Mouse (Mus musculus) cerebellum, adult 9-11 months (tissue): Measurements from ENCODE around the gene Myo10.
A peak's percentile ranks its signal among the peaks of the same experiment; 100 is the strongest.

Source experiments
- DNase-seq: peaks from one replicate; pipeline ENCODE4 v3.0.0; 2022

The Myo10 gene

DNA sequence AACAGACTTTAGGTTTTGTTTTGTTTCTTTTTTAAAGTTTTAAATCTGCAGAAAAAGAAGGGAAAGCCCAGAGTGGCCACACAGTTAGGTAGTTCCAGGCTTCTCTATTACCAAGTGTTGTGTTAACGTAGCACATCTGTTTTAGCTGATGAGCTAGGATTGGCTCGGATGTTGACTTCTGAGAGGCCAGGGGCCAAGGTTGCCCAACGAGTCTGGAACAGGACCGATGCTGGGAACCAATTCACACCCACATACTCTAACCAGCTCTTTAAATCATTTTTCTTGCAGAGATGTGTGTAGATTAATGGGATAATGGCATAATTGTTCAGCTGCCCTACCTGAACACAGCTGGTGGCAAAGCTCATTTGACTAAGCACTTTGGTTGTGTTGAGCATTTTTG, 1.8 kb upstream of the Myo10 start:
- no peak for DNase-seq

DNA sequence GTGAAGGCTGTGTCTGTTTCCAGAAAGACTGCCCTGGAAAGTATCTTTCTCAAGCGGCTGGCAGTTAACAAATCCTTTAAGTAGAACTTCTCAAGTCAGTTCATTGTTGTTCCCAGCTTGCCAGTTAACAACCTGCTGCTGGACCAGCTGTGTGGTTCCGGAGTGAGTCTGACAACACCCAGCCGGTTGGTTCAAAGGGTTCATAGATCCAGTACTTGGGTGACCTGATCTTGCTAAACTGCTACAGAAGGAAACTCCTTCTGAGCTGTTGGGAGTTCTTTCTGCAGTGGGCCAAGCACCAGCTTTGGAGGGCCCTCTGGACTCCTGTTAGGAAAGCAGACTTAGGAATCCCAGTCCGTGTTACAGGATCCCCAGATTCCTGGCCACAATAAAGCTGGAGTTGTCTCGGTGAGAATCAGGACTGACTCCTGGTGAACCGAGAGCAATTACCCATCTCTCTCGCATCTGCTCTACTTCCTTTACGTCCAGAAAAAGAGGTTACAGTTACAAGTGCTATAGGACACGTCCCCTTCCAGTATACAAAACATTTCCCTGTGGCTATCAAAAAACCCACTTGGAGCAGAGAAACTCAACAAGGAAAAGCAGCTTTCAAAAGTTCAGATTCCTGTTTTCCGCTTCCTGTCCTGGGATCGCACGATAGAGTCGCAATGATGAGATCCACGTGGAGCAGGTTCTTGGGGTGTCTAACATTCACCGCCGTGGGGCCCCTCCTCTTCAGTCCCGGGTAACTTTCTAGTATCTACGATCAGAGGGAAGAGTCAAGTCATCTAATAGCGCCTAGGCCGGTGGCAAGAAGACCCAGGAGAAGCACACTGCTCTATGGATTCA, 750 bp upstream of the Myo10 start:
- DNase-seq = no peak

DNA sequence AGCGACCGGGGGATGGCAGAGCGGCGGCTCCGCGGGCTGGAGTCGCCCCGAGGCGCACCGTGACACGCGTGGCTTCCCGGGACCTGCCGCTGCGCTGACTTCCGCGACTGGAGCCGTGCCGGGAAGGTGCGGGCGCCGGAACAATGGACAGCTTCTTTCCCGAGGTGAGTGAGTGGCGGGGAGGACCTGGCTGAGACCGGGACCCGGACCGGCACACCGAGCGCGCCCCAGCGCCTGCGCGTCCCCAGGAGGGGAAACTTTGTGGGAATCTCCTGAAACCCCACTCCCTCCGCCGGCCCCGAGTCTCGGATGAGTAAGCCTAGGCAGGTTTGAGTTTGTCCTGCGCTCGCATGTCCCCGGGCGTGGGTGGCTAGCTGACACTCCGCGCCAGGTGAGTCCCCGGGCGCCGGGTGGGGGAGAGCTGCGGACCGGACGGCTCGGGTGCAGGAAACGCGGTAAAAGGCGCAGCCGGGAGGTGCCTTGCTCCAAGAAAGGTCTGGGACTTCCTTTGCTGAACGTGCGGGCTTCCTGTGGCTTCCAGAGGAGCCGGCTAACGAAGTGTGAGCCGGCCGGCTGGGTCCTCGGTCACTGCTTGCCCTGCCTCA, 644 bp downstream of the Myo10 start:
- peak; percentile 39 for DNase-seq

DNA sequence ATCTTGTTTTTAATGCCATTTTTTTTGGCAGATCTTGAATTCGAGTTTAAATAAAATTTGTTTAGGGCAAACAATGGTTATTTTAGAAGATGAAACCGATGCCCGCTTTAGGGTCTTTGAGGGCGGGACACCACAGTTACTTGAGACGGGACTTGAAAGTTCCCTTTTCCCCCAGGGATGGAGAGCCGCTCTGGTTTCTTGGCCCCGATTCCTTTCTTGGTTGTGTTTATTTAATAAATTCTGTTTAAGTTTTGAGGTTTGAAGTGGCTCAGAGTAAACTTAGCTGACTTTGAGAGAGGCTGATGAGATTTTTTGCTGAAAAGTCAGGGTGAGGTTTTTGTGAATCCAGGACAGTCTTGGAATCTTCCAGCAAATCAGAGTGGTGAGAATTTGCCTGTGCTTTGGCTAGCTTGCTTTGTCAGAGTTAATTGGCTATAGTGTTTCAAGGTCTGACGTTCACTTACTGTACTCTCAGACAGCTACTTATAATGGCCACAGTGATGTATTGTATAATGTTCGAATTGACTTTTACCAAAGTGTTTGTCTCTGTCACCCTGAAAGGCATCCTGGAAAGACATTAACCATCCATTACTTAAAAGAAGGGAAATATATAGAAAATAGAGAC, 1.3 kb downstream of the Myo10 start:
- no peak for DNase-seq

DNA sequence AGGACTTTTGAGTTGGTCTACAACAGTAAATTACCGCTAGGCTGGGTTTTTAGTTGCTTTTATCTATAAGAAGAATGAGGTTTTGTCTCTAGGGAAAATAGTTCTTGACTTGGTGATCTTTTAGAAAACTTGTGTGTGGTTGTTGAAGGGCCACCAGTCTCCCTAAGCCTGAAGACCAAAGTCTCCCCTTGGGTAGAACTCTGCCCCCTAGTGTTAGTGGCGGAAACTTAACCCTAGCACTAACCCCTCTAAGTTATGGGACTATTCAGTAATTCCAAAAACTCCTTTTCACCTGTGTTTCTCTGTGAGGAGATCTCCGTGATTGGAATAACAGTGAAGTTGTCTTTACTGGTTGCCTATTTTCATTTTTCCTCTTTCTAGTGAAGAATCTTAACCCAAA, 1.9 kb downstream of the Myo10 start:
- DNase-seq = no peak

DNA sequence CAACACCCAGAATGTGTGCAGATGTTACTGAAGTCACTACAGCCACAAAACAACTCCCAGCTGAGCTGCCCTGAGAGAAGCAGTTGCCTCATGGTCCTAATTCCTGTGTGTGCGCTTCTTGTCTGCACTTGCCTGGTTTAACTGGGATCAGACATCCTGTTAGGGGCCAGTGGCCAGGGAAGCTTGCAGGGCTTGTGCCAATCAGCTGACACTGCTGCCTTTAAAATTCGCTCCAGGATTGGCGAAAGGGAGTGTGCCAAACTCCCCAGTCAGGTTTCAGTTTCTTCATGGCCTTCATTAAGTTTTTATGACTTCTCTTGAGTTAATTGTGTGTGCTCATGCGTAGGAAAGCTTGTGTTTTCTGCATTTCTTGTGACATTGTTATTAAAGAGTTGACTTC, 3.1 kb downstream of the Myo10 start:
- DNase-seq = no peak

DNA sequence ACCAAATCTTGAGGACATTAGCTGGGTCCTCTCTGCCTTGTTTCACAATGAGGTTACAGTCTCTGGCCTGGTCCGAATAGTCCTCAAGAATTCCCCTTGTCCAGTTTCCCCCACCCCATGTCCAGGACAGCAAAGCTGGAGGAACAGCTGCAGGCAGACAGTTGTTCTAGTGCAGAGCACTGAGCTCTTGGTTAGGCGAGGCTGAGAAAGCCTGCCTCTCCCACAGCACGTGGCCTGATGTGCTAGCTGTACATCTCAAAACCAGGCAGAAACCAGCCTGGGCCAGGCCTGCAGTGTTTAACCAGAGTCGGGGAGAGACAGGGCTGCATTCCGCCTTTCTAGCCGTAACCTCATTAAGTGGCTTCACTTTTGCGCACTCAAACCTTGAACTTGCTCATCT, 4.7 kb downstream of the Myo10 start:
- DNase-seq = no peak

DNA sequence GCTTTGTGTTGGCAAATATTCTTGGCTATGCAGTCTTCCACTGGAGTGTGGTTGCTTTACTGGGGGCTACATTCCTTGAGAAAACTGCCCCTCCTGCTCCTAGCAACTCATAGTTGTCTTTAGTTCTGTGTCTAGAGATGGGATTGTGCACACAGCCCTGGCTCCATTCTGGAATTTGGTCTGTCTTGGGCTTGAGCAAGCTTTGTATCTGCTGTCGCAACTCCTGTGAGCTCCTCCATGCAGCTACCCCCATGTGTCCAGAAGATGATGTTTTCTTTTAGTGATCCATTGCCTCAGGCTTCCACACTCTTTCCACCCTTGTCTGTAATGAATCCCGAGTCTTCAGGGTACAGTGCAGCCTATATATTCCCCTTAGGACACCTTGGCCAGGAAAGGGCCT, 5.9 kb downstream of the Myo10 start:
- DNase-seq = no peak

DNA sequence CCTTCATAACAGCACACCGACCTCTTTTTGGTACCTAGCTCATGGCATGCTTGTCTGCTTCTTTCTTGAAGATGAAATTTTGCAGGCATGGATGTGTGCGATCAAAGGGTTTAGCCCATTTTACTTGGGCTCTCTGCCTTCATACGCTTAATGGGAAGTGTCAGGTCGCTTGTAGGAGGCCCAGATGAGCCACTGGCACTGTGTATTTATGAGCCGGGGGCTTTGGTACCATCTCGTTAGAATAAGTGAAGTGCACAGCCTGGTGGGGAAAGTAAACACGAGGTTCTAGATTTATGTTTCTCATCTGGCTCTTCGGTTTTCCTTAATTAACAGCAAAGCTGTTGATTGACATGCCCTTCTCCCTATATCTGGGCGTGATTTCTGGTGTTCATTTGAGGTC, 8.4 kb downstream of the Myo10 start:
- no peak for DNase-seq

DNA sequence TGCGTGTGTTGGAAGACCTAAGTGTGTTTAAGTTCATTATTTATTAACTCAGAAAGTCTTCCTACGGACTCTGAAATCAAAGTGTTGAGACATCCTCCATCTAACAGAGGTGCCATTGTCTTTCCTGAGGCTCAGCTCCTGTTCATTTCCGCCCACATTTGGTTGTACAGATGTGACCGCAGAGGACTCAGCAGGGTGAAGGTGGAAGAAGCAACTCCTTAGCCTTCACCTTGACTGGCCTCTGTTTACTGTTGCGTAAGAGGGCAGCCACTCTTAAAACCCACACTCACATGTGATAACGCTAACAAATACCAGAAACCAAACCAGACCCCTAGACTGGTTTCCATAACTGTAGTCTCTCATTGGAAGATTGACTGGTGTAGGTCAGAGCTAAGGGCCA, 9.0 kb downstream of the Myo10 start:
- DNase-seq = no peak

DNA sequence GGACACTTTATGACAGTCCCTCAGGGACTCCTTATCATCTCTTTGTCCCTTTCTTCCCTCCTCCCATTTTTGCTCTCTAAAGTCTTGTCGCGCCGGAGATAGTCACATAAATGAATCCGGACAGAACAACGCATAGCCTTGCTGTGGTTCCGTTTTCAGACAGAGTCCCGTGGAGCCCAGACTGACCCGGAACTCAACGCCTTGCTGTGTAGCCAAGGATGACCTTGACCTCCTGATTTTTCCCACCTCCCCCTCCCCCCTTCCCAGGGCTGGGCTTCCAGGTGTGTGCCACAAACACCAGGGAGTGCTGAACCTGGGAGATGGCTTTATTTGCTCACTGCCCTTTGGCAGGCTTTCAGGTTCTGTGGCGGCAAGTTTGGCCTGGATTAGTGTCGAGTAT, 10.6 kb downstream of the Myo10 start:
- no peak for DNase-seq

DNA sequence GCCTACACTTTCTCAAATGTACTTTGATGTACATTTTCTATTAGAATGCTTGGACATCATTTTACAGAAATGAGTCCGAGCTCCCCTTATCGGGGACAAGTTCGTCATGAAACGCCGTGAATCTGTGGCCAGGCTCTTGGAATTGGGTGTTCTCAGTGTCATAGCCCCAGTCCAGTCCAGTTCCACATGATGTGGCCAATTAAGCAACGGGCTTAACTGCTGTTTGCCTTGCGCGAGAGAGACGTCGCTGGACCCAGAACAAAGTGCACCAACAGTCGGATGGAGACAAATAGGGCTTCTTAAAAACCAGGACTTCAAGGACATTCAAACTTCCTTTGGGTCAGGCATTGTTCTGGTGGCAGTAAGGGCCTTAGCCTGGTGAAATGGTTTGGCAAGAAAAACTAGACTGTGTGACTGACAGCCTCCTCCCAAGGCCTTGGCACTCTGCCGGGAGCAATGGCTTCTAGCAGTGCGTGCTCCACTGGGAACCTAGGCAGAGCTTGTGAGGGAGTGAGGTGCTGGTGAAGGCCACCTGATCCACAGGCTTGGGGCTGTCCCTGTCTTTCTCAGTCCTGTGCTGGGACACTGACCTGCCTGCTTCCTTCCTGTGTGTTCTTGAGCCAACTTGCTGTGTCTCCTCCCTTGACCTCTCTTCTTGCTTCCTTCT, 11.5 kb downstream of the Myo10 start:
- no peak for DNase-seq

DNA sequence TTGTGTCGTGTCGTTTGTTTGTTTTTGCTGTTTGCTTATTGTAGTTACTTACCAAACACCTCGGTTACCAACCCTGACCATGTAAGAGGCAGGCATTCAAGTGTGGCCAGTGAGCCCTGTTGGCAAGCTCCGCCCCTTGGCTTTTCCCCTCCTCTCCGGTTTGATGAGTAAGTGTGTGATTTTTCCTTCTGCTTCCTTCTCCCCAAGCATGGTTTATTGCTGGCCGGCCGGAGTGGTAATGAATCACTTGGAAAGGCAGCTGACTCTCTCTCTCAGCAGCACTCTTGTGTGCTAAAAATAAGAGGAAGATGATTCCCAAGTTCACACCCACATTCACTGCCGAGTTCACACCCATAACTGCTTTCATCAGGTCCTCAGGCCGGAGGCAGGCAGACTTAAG, 15.4 kb downstream of the Myo10 start:
- no peak for DNase-seq

DNA sequence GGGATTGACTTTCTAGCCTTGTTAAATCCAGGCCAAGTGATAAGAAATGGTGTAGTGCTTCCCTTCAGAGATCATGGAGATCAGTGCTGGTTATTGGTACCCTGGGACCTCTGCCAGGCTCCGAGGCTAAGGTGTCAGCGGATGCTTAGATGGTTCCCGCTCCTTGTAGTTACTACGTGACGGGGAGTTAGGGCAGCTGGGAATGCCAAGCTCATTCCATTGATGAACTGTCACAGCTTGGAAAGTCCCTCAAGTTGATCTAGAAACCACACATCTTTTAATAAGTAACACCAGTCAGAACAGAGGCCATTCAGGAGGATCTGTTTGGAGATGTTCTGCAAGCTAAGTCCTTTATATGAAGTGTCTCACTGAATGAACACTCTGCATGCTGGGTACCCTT, 16.9 kb downstream of the Myo10 start:
- DNase-seq = no peak

DNA sequence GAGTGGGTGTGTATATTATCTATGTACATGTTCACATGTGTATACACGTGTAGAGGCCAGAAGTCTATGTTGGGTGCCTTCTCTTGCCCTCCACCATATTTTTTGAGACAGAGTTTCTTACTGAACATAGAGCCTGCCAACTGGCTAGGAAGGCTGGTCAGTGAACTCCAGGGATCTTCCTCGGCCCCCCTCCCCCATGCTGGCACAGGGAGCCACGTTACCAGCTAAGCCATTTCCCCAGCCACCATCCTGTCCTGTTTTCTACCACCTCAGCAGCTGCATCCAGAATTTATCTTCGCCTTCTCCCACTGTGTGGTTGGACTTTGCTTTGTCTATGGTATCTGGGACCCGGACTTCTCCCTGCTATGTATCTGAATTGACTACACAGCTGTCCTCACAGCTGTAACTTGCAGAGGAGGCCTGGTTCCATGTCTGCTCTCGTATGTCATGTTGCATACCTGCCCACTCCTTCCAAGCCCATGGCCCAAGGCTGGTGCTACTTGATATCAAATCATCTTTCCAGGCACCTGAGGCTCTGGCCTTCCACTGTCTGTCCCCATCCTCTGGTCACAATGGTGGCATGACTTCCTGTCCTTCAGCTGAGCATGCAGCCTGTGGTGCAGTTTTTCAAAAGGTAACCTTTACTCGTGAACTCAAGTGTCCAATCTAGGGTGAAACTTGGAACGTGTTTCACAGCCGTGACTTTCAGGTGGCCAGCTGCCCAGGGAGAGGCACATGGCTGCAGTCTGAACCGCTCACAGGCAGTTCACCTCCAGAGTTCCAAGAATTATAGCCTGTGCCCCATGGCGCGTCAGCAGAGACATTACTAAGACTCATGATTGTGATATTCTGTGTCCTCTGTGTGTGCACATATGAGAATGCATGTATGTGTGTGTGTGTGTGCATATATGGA, 18.8 kb downstream of the Myo10 start:
- DNase-seq = no peak

DNA sequence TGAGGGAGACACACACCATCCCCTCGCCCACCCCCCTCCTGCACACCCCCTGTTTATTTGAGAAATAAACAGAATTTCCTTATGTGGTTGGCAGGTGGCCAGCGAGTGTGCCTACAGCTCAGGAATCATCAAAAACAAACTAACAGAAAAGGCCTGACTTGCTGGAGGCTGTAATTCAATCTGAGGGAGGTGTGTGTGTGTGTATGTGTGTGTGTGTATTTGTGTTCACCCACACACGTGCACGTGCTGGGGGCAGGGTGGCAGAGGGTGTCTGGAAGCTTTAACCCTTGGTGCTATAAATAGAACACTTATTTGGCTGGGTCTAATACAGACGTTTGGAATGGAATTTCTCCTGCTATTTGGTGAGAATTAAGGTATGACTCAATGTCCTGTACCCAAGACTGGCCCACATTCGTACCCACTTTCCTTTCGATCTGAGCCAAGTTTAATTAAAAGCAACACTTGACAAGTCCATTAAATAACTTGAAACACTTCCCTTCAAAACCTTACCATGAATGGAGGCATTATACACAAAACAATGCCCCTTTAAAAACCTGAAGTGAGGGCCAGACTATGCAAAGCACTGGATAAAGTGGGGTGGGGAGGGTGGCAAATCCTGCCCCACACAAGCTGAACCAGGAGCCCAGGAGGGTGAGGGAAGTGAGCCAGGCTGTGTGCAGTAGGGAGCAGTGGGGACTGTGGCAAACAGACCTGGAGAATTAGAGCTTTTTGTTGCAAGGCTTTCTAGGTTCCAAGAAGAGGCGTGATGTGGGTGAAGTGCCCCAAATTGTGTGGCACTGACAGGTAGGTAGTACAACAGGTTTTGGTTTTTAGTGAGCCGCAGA, 20.1 kb downstream of the Myo10 start:
- no peak for DNase-seq

DNA sequence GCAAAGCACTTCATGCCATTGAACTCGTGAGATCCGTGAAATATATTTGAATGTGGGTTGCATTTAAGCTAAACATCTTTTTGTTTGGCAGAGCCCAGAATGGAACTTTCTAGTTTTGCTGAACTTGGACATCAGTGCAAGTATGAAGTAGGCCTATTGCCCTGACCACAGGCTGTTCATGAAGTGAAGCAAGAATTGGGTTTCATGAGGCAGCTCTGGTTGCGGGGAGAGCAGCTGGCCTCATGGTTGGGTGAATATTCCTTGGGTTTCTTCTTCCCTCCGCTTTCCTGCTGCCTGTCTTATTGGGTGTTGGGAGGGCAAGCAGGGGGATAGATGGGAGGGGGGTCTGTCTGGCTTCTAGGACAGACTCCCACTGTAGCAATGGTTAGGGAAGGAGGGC, 23.5 kb downstream of the Myo10 start:
- DNase-seq = no peak

DNA sequence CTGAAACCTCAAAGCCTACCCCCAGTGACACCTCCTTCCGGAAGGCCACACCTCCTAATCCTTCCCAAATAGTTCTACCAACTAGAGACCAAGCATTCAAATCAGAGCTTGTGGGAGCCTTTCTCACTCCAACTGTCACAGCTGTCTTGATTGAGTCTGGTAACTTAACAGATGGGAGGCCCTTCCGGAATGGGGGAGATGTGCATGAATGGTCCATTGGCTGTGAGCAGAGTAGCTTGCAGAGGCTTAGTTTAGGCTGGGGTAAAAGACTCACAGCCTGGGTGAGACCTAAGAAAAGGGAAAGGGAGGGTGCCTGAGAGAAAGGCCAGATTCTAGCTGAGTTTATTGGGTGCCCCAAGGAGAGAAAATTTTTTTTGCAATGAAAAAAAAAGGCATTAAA, 26.0 kb downstream of the Myo10 start:
- no peak for DNase-seq

DNA sequence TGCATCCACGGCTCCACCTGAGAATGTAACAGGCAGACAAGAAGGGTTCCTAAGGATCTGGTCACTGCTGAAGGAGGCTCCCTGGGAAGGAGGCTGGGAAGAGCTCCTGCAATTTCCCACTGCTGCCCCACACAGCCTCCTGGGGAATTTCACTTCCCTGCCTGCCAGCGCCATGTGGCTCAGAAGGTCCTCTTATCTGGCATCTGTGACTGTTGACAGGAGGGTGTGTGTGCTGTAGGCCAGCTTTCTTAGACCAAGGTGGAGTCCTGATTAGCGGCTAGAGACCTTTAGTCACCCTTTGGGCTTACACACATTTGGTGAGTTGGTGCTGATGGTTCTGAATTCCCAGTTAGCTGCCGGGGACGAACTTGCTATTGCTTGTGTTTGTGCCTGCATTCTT, 28.0 kb downstream of the Myo10 start:
- DNase-seq = no peak

DNA sequence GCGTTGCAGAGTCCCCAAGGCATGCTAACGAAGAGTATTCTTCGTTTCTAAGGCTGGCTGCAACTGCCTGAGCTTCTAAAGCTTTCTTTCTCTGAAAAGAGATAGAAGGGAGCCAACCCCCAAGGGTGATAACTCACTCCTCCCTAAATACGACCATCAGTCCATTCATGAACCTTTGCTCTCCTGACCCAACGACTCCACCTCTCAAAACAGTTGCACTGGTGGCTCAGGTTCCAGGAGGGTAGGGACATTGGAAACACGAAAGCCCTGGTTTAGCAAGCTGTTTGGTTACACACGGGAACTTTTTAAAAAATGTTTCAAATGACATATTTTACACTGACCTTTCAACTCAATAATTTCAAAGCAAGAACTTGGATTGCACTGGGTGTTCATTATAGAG, 29.5 kb downstream of the Myo10 start:
- DNase-seq = no peak

DNA sequence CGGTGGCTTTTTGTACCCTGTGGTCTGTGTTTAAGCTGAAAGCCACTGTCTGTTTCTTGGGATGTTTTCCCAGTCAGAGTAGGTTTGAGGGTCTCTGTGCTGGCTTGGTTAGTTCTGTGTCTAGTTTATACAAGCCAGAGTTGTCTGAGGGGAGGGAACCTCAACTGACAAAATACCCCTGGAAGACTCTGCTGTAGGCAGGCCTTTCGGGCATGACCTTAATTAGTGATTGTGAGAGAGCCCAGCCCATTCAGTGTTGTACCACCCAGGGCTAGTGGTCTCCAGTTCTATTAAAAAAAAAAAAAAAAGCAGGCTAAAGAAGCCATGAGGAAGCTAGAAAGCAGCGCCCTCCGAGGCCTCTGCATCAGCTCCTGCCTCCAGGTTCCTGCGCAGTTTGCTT, 30.0 kb downstream of the Myo10 start:
- no peak for DNase-seq

DNA sequence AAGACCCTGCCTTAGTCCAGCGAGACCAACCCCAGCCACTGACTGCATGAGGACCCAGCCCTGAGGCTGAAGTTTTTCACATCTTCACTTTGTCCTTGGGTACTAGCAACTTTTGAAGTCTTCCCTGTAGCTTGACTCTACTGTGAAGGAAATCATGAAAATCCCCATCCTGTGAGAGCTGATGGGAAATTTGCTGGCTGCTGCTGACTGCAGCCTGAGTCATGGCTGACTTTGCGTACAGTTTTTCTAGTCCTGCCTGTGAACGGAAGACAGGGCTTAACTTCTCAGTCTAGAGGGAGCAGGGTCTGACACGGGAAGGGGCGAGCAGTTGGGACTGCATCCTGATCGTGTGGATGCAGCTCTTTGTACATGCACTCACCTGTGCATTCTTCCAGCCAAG, 30.6 kb downstream of the Myo10 start:
- no peak for DNase-seq
